Mouse (Mus musculus) gastrocnemius, postnatal 4 days (tissue): Measurements from ENCODE around the gene Zbtb17. TPM values are rescaled to one million over a fixed set of nuclear protein-coding genes. Genes with fewer than 3 reads are reported as not detected.

Experiments used
- DNase-seq, 2 experiments: peaks; one replicate each; pipeline ENCODE4 v3.0.0; 2021 to 2022; ENCODE audit warnings: low spot score in 2 of 2, mixed read lengths in 2 of 2
- total RNA-seq, 2 experiments: library from RNA; stranded (reverse); gene quantifications; 2 replicates each; pipeline ENCODE4 v1.2.3; 2021

Gene Zbtb17
- total RNA-seq, 2 experiments from 2014 or later, result 19.9 to 21.2 TPM

GRCm38 (mm10) chr4:141425484-141426479 is 18.7 kb upstream of the Zbtb17 start:
- peak in 1 of 2 experiments; percentile 53 for DNase-seq

DNA sequence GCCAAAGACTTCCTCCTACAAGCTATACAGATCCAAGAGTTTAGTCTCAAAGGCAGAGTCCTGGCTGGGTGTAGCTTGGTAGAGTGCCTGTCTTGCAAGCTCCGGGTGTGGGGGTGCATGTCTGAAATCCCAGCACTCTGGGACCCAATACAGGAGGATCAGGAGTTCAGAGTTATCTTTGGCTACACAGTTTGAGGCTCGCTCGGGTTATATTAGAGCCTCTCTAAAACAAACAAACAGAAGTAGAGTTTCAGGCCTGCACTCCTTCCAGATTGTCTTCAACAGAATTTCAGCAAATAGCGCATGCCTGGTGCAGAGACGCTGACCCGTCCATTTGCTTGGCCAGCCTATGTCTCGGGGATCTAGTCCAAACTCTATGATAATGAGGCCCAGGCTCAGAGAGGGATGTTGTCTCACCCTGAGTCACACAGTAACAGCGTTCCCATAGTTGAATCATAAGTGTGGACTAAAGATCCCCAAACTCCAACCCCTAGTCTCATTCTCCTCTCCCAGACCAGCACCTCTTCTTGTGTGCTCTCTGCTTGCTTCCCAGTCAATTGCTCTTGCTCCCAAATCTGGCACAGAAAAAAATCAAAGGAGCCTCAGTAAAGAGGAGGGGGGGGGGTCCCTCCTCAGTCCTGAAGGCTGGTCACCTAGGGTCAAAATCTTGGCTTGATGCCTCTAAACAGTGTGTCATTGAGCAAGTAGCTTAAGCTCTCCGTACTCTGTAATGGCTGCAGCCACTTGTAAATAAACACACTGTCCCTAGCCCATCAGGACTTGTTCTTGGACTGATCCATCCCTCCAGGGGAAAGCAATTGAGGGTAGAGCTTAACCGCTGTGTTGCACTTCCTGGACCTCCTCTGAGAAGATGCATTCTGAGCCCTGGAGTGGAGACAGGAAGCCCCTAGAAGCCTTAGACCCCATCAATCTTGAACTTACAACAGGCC is 17.4 kb upstream of the Zbtb17 start:
- no peak for DNase-seq

DNA sequence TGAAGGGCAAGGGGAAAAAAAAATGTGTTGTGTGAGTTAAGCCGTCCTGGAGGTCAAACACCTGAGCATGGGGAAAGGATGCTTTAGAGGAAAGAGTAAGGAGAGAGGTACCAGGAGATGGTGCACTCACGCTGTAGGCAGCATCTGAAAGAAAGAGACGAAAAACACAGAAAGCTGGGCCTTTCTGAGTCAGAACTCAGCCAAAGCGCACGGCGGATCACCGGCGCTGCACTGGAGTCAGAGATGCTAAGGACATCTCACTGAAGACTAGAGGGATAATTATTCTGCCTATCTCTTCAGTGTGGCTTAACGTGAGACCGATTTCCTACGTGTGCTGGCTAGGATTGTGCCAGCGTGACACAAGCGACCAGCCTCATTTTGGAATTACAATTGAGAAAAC is 16.5 kb upstream of the Zbtb17 start:
- DNase-seq, result no peak

DNA sequence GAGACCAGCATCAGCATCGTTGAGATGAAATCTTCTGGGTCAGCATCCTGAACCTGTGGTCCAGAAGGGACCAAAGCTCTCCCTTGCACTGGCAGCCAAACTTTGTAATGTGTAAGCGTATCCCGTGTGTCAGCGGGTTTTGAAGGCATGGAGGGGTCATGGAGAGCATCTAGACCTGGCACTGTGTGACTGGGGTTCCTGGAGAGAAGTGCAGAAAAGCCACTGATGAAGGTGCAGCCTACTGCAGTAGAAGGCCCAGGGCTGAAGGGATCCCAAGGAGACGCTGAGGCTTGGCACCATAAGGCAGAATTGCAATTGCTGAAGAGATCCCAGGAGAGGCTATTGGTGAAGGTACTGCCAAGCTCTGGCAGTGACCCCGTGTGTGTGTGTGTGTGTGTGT is 15.1 kb upstream of the Zbtb17 start:
- DNase-seq, result no peak

GRCm38 (mm10) chr4:141429847-141430246 is 14.6 kb upstream of the Zbtb17 start:
- DNase-seq, result peak in 1 of 2 experiments; percentile 48

- DNase-seq, result peak in 1 of 2 experiments; percentile 63
Observed at GRCm38 (mm10) chr4:141430997-141431396, 13.5 kb upstream of the Zbtb17 start.

- DNase-seq, result no peak
Observed at GRCm38 (mm10) chr4:141432666-141433065, 11.8 kb upstream of the Zbtb17 start.

- DNase-seq, result no peak
Observed at GRCm38 (mm10) chr4:141433191-141433590, 11.3 kb upstream of the Zbtb17 start.

- DNase-seq, result no peak
Observed at GRCm38 (mm10) chr4:141435974-141436373, 8.5 kb upstream of the Zbtb17 start, which contains the start of gene Srarp. TSS of gene Srarp (minus strand) at chr4:141436105.

DNA sequence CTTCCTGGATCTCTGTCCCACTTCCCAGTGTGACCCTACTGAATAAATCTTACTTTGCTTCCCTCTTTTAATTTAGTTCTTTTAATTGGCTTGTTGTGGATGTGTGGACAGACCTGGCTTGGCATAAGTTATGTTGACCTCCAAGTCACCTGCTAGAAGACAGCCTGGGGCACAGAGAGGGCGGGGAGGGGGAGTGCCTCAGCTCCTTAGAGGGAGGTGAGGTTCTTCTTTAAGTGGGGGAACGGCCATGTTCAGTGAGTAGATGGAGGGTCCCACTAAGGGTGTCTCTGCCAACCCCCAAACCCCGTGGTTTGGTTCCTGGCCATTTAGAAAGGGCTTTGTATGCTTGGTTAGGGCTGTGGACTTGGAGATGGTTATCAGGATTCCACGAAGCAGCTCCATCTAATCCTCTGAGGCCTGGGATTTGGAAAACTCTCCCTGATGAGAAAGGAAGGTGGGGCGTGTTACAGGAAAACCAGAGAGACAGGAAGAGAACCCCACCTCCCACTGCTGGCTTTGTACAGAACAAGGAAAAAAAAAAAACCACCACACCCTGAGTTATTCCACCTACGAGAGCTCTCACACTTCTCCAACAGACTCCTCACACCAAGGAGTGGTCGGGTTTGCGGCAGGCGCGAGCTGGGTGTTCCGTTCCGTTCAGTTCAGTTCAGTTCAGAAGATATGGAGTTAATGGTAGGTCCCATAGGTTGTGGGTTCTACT is 5.2 kb upstream of the Zbtb17 start:
- no peak for DNase-seq

DNA sequence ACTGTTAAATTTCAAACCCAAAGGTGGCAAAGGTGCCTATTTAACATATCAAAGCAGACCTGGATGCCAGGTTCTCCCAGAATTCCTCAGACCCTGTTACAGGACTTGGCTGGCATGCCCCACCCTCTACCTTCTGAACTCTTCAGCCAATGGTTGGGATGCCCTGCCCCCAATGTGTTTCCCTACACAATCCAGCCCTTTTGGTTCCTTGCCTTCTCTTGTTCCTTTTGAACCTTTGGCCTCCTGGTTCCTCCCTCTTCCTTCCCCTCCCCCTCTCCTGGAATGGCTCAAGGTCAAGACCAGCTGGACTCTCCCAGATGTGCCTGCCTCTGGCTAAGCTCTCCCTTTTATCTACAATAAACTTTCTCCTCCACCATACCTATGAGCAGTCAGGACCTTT is 3.6 kb upstream of the Zbtb17 start:
- no peak for DNase-seq

DNA sequence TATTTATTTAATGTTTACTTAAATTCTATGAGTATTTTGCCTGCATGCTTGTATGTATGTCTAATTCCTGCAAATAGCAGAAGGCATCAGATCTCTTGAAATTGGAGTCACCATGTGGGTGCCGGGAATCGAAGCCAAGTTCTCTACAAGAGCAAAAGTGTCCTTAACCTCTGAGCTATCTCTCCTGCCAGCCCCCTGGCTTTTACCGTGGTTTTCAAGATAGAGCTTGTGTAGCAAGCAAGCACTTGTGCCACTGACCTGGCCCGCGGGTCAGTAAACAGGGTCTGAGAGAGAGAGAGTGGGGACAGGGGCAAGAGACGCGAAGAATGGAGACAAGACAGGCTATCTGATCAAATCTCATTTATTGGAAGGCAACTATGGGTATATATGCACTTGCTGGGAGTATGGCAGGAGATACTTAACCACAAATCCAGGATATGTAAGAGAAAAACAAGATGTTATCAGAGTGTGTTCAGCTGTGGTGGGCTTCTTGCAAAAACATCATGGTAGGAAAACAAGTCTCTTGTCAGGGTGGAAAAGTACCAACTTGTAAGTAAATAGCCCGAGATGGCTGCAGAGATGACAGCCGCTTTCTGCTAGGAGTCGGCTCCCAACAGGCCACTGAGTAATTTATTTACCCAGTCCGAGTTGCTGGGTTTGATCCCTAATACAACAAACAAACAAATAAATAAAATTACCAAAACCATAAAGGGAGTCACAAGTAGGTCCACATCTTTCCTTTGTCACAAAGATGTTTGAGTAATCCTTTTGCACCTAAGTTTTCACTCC is 619 bp upstream of the Zbtb17 start:
- no peak for DNase-seq

- DNase-seq, result no peak
Observed at GRCm38 (mm10) chr4:141445328-141445720, 870 bp downstream of the Zbtb17 start.

DNA sequence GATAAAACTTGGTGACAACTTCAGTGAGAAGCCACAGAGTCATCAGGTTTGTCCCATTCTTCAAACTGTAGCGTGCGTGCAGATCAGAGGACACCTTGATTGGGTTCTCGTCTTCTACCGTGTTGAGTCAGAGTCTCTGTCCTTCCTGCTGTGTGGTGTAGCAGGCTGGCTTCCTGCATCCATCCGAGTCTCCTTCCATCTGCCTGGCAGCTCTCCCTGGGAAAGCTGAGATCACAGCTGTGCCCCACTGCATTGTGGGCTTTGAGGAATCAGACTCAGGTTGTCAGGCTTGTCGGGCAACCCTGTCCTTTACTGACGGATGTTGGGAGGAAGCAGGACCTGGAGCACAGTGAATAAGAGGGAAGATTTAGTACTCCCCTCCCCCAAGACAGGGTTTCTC is 1.8 kb downstream of the Zbtb17 start:
- DNase-seq, result no peak

GRCm38 (mm10) chr4:141451251-141451650 is 6.8 kb downstream of the Zbtb17 start:
- DNase-seq, result no peak

DNA sequence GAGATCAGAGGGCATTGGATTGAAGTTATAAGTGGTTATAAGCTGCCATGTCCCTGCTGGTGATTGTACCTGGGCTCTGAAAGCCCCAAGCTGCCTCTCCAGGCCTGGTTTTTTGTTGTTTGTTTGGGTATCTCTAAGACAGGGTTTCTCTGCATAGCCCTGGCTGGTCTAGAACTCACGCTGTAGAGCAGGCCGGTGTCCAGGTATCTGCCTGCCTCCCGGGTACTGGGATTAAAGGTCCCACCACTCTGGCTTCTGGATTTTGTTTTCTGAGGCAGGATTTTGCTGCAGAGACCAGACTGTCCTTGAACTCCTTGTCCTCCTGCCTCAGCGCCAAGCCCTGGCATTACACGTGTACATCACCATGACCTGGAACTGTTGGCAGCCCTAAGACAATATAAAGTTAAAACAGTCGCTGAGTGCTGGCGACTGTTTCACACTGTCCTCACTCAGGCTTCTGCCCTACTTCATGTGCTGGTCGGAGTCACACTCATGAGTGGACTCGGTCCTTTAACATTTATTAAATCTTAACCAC is 7.5 kb downstream of the Zbtb17 start:
- no peak for DNase-seq

GRCm38 (mm10) chr4:141454581-141455350 is 10.3 kb downstream of the Zbtb17 start:
- DNase-seq, result no peak

- no peak for DNase-seq
Observed at GRCm38 (mm10) chr4:141455526-141455925, 11.1 kb downstream of the Zbtb17 start.
